Mouse (Mus musculus): ENCODE measurements around the gene Fam155a. TPM values are rescaled to one million over a fixed set of nuclear protein-coding genes. Genes with fewer than 3 reads are reported as not detected.

Gene Fam155a
- polyA plus RNA-seq, 1 experiment = not detected

- no peak overlapping the region for H3K27ac ChIP-seq (replicated peaks; ENCODE audit: low read depth, low read length)
- H3K4me3 ChIP-seq (ENCODE audit: insufficient read depth, low read depth, low read length) = no peak overlapping the region
- H3K4me1 ChIP-seq (ENCODE audit: control insufficient read depth, insufficient read depth, insufficient read length, low read length) = no peaks in the 10 kb centered on the region
These were observed 423.8 kb downstream of the Fam155a start for GRCm38 (mm10) chr8:9347163-9347562.

GRCm38 (mm10) chr8:9344136-9344535 is 426.8 kb downstream of the Fam155a start:
- no peaks in the 10 kb centered on the region for H3K4me1 ChIP-seq (ENCODE audit: control insufficient read depth, insufficient read depth, insufficient read length, low read length)
- no peak overlapping the region for H3K27ac ChIP-seq (replicated peaks; ENCODE audit: low read depth, low read length)
- H3K4me3 ChIP-seq (ENCODE audit: insufficient read depth, low read depth, low read length) = no peak overlapping the region

GRCm38 (mm10) chr8:9342998-9343397 is 428.0 kb downstream of the Fam155a start:
- Histone ChIP-seq H3K27ac (replicated peaks; ENCODE audit: low read depth, low read length) (no peak overlapping the region), H3K4me3 (ENCODE audit: insufficient read depth, low read depth, low read length) (no peak overlapping the region), H3K4me1 (ENCODE audit: control insufficient read depth, insufficient read depth, insufficient read length, low read length) (no peaks in the 10 kb centered on the region)

GRCm38 (mm10) chr8:9342593-9342992 is 428.4 kb downstream of the Fam155a start:
- no peaks in the 10 kb centered on the region for H3K4me1 ChIP-seq (ENCODE audit: control insufficient read depth, insufficient read depth, insufficient read length, low read length)
- no peak overlapping the region for H3K27ac ChIP-seq (replicated peaks; ENCODE audit: low read depth, low read length)
- H3K4me3 ChIP-seq (ENCODE audit: insufficient read depth, low read depth, low read length) = no peak overlapping the region

- Histone ChIP-seq H3K4me1 (ENCODE audit: control insufficient read depth, insufficient read depth, insufficient read length, low read length) (no peaks in the 10 kb centered on the region), H3K4me3 (ENCODE audit: insufficient read depth, low read depth, low read length) (no peak overlapping the region), H3K27ac (replicated peaks; ENCODE audit: low read depth, low read length) (no peak overlapping the region)
These were observed 433.1 kb downstream of the Fam155a start for GRCm38 (mm10) chr8:9337905-9338304.

- Histone ChIP-seq H3K4me1 (ENCODE audit: control insufficient read depth, insufficient read depth, insufficient read length, low read length) (no peaks in the 10 kb centered on the region), H3K27ac (replicated peaks; ENCODE audit: low read depth, low read length) (no peak overlapping the region), H3K4me3 (ENCODE audit: insufficient read depth, low read depth, low read length) (no peak overlapping the region)
These were observed 435.0 kb downstream of the Fam155a start for GRCm38 (mm10) chr8:9335933-9336303.

GRCm38 (mm10) chr8:9335285-9335932 is 435.6 kb downstream of the Fam155a start:
- Histone ChIP-seq H3K27ac (replicated peaks; ENCODE audit: low read depth, low read length) (no peak overlapping the region), H3K4me1 (ENCODE audit: control insufficient read depth, insufficient read depth, insufficient read length, low read length) (no peaks in the 10 kb centered on the region), H3K4me3 (ENCODE audit: insufficient read depth, low read depth, low read length) (no peak overlapping the region)

- Histone ChIP-seq H3K27ac (replicated peaks; ENCODE audit: low read depth, low read length) (no peak overlapping the region), H3K4me3 (ENCODE audit: insufficient read depth, low read depth, low read length) (no peak overlapping the region), H3K4me1 (ENCODE audit: control insufficient read depth, insufficient read depth, insufficient read length, low read length) (no peaks in the 10 kb centered on the region)
These were observed 438.2 kb downstream of the Fam155a start for GRCm38 (mm10) chr8:9332766-9333165.

GRCm38 (mm10) chr8:9309456-9309855 is 461.5 kb downstream of the Fam155a start:
- no peak overlapping the region for H3K4me3 ChIP-seq (ENCODE audit: insufficient read depth, low read depth, low read length)
- H3K4me1 ChIP-seq (ENCODE audit: control insufficient read depth, insufficient read depth, insufficient read length, low read length) = no peaks in the 10 kb centered on the region
- H3K27ac ChIP-seq (replicated peaks; ENCODE audit: low read depth, low read length) = no peak overlapping the region

GRCm38 (mm10) chr8:9303526-9304135 is 467.3 kb downstream of the Fam155a start:
- Histone ChIP-seq H3K4me1 (ENCODE audit: control insufficient read depth, insufficient read depth, insufficient read length, low read length) (no peaks in the 10 kb centered on the region), H3K27ac (replicated peaks; ENCODE audit: low read depth, low read length) (no peak overlapping the region), H3K4me3 (ENCODE audit: insufficient read depth, low read depth, low read length) (no peak overlapping the region)

GRCm38 (mm10) chr8:9295046-9295445 is 475.9 kb downstream of the Fam155a start:
- Histone ChIP-seq H3K27ac (replicated peaks; ENCODE audit: low read depth, low read length) (no peak overlapping the region), H3K4me3 (ENCODE audit: insufficient read depth, low read depth, low read length) (no peak overlapping the region), H3K4me1 (ENCODE audit: control insufficient read depth, insufficient read depth, insufficient read length, low read length) (no peaks in the 10 kb centered on the region)

- H3K4me1 ChIP-seq (ENCODE audit: control insufficient read depth, insufficient read depth, insufficient read length, low read length) = no peaks in the 10 kb centered on the region
- no peak overlapping the region for H3K4me3 ChIP-seq (ENCODE audit: insufficient read depth, low read depth, low read length)
- no peak overlapping the region for H3K27ac ChIP-seq (replicated peaks; ENCODE audit: low read depth, low read length)
These were observed 478.4 kb downstream of the Fam155a start for GRCm38 (mm10) chr8:9292532-9292931.

GRCm38 (mm10) chr8:9288015-9288729 is 482.8 kb downstream of the Fam155a start:
- no peak overlapping the region for H3K4me3 ChIP-seq (ENCODE audit: insufficient read depth, low read depth, low read length)
- no peak overlapping the region for H3K27ac ChIP-seq (replicated peaks; ENCODE audit: low read depth, low read length)
- no peaks in the 10 kb centered on the region for H3K4me1 ChIP-seq (ENCODE audit: control insufficient read depth, insufficient read depth, insufficient read length, low read length)

- Histone ChIP-seq H3K27ac (replicated peaks; ENCODE audit: low read depth, low read length) (no peak overlapping the region), H3K4me3 (ENCODE audit: insufficient read depth, low read depth, low read length) (no peak overlapping the region), H3K4me1 (ENCODE audit: control insufficient read depth, insufficient read depth, insufficient read length, low read length) (no peaks in the 10 kb centered on the region)
These were observed 496.8 kb downstream of the Fam155a start for GRCm38 (mm10) chr8:9274117-9274516.

GRCm38 (mm10) chr8:9264378-9264777 is 506.6 kb downstream of the Fam155a start:
- Histone ChIP-seq H3K4me3 (ENCODE audit: insufficient read depth, low read depth, low read length) (no peak overlapping the region), H3K27ac (replicated peaks; ENCODE audit: low read depth, low read length) (no peak overlapping the region), H3K4me1 (ENCODE audit: control insufficient read depth, insufficient read depth, insufficient read length, low read length) (no peaks in the 10 kb centered on the region)

GRCm38 (mm10) chr8:9261527-9261926 is 509.4 kb downstream of the Fam155a start:
- H3K4me1 ChIP-seq (ENCODE audit: control insufficient read depth, insufficient read depth, insufficient read length, low read length) = no peaks in the 10 kb centered on the region
- H3K4me3 ChIP-seq (ENCODE audit: insufficient read depth, low read depth, low read length) = no peak overlapping the region
- no peak overlapping the region for H3K27ac ChIP-seq (replicated peaks; ENCODE audit: low read depth, low read length)

Measured in brown adipose tissue, adult 24 weeks (tissue).